Mouse (Mus musculus) fat pad, adult 2 months (tissue): ENCODE measurements around the gene Ascc1.

Experiments used
- DNase-seq: peaks from one replicate; pipeline ENCODE4 v3.0.0-alpha.2; 2011; ENCODE audit warnings: low read depth, low spot score; ENCODE audit errors: extremely low read depth

The Ascc1 gene

GRCm38 (mm10) chr10:60009115-60009514 is 6.5 kb downstream of the Ascc1 start:
- DNase-seq = no peak

GRCm38 (mm10) chr10:60016223-60016622 is 13.6 kb downstream of the Ascc1 start:
- no peak for DNase-seq

- no peak for DNase-seq
These were observed 16.7 kb downstream of the Ascc1 start for GRCm38 (mm10) chr10:60019299-60019698.

GRCm38 (mm10) chr10:60023751-60024150 is 21.1 kb downstream of the Ascc1 start:
- no peak for DNase-seq

- no peak for DNase-seq
These were observed 24.3 kb downstream of the Ascc1 start for GRCm38 (mm10) chr10:60026759-60027395.

- DNase-seq = no peak
These were observed 25.0 kb downstream of the Ascc1 start for GRCm38 (mm10) chr10:60027619-60028084.

- DNase-seq = no peak
These were observed 25.6 kb downstream of the Ascc1 start for GRCm38 (mm10) chr10:60028181-60028580.

GRCm38 (mm10) chr10:60028979-60029378 is 26.4 kb downstream of the Ascc1 start:
- DNase-seq = no peak

GRCm38 (mm10) chr10:60029387-60029786 is 26.8 kb downstream of the Ascc1 start:
- DNase-seq = no peak

- DNase-seq = no peak
These were observed 29.0 kb downstream of the Ascc1 start for GRCm38 (mm10) chr10:60031562-60031961.

- DNase-seq = no peak
These were observed 29.4 kb downstream of the Ascc1 start for GRCm38 (mm10) chr10:60031985-60032384.

GRCm38 (mm10) chr10:60032622-60033021 is 30.0 kb downstream of the Ascc1 start:
- DNase-seq = no peak

GRCm38 (mm10) chr10:60033064-60033463 is 30.5 kb downstream of the Ascc1 start:
- DNase-seq = no peak

- DNase-seq = no peak
These were observed 32.0 kb downstream of the Ascc1 start for GRCm38 (mm10) chr10:60034621-60035020.

GRCm38 (mm10) chr10:60035744-60036143 is 33.1 kb downstream of the Ascc1 start:
- no peak for DNase-seq

GRCm38 (mm10) chr10:60042350-60042922 is 39.8 kb downstream of the Ascc1 start:
- no peak for DNase-seq

GRCm38 (mm10) chr10:60046696-60047095 is 44.1 kb downstream of the Ascc1 start:
- no peak for DNase-seq

- DNase-seq = no peak
These were observed 48.0 kb downstream of the Ascc1 start for GRCm38 (mm10) chr10:60050581-60050980.

- DNase-seq = no peak
These were observed 50.5 kb downstream of the Ascc1 start for GRCm38 (mm10) chr10:60053073-60053472.

GRCm38 (mm10) chr10:60062173-60062572 is 59.6 kb downstream of the Ascc1 start:
- no peak for DNase-seq

GRCm38 (mm10) chr10:60062931-60063330 is 60.3 kb downstream of the Ascc1 start:
- DNase-seq = no peak

GRCm38 (mm10) chr10:60066524-60066923 is 63.9 kb downstream of the Ascc1 start:
- no peak for DNase-seq

GRCm38 (mm10) chr10:60075159-60075558 is 72.6 kb downstream of the Ascc1 start:
- DNase-seq = no peak
